Mouse (Mus musculus): ENCODE data around the gene Zmym4. TPM values are rescaled to one million over a fixed set of nuclear protein-coding genes. Genes with fewer than 3 reads are reported as not detected.
"Not testable (repeated sequence)": the region's sequence is repeated elsewhere in the genome, so short reads cannot be mapped to it uniquely, and the experiment has no call there.

Gene Zmym4
- polyA plus RNA-seq, 2 experiments, result 20.0 to 24.0 TPM

- Histone ChIP-seq H3K9me3 (ENCODE audit: control insufficient read depth, low read length) (no peaks in the 10 kb centered on the region), H3K27ac (replicated peaks; ENCODE audit: low read depth, low read length) (no peak overlapping the region), H3K4me3 (replicated peaks; ENCODE audit: low read length) (no peak overlapping the region), H3K9ac (ENCODE audit: low read depth, low read length, severe bottlenecking) (no peak overlapping the region), H3K4me2 (replicated peaks; ENCODE audit: low read depth, low read length, severe bottlenecking) (peak overlapping the region; percentile 51), H3K4me1 (ENCODE audit: control insufficient read depth, insufficient read depth, low read length) (no peaks in the 10 kb centered on the region; the same call in 1 of the 2 replicates), H3K36me3 (ENCODE audit: control insufficient read depth, insufficient read depth, low read length) (no peaks in the 10 kb centered on the region), H3K27me3 (ENCODE audit: control insufficient read depth, insufficient read depth, low read length) (no peaks in the 10 kb centered on the region)
- TF ChIP-seq POLR2A (IDR thresholded peaks at IDR 0.05; ENCODE audit: borderline replicate concordance, extremely low read depth, insufficient read depth, insufficient read length), result no peak
- DNase-seq (ENCODE audit: low spot score) (no peak), ATAC-seq (ENCODE audit: low FRiP score, low read depth) (no peak)
- WGBS, result 70% methylated on average over 3 of the region's 3 CpGs
Observed at GRCm38 (mm10) chr4:127004384-127004783, 36.4 kb upstream of the Zmym4 start.

- Histone ChIP-seq H3K9me3 (ENCODE audit: control insufficient read depth, low read length) (no peaks in the 10 kb centered on the region), H3K36me3 (ENCODE audit: control insufficient read depth, insufficient read depth, low read length) (no peaks in the 10 kb centered on the region), H3K4me2 (replicated peaks; ENCODE audit: low read depth, low read length, severe bottlenecking) (no peak overlapping the region), H3K4me1 (ENCODE audit: control insufficient read depth, insufficient read depth, low read length) (no peaks in the 10 kb centered on the region; the same call in 1 of the 2 replicates), H3K9ac (ENCODE audit: low read depth, low read length, severe bottlenecking) (no peak overlapping the region), H3K27me3 (ENCODE audit: control insufficient read depth, insufficient read depth, low read length) (no peaks in the 10 kb centered on the region), H3K4me3 (replicated peaks; ENCODE audit: low read length) (no peak overlapping the region), H3K27ac (replicated peaks; ENCODE audit: low read depth, low read length) (no peak overlapping the region)
- no peak for DNase-seq (ENCODE audit: low spot score)
- TF ChIP-seq POLR2A (IDR thresholded peaks at IDR 0.05; ENCODE audit: borderline replicate concordance, extremely low read depth, insufficient read depth, insufficient read length), result no peak
- WGBS, result 39% methylated on average over 8 of the region's 8 CpGs
- no peak for ATAC-seq (ENCODE audit: low FRiP score, low read depth)
Observed at GRCm38 (mm10) chr4:127000601-127001105, 32.7 kb upstream of the Zmym4 start.

- ATAC-seq (ENCODE audit: low FRiP score, low read depth); H3K9me3 ChIP-seq (ENCODE audit: control insufficient read depth, low read length); H3K4me1 ChIP-seq (ENCODE audit: control insufficient read depth, insufficient read depth, low read length); H3K36me3 ChIP-seq (ENCODE audit: control insufficient read depth, insufficient read depth, low read length); H3K27ac ChIP-seq (replicated peaks; ENCODE audit: low read depth, low read length); H3K4me2 ChIP-seq (replicated peaks; ENCODE audit: low read depth, low read length, severe bottlenecking); H3K27me3 ChIP-seq (ENCODE audit: control insufficient read depth, insufficient read depth, low read length); H3K4me3 ChIP-seq (replicated peaks; ENCODE audit: low read length); H3K9ac ChIP-seq (ENCODE audit: low read depth, low read length, severe bottlenecking); DNase-seq (ENCODE audit: low spot score): not testable (repeated sequence)
- 95% methylated on average over 16 of the region's 16 CpGs for WGBS
Observed at GRCm38 (mm10) chr4:126999372-126999771, 31.4 kb upstream of the Zmym4 start.

- no peak for DNase-seq (ENCODE audit: low spot score)
- no peak for TF ChIP-seq POLR2A (IDR thresholded peaks at IDR 0.05; ENCODE audit: borderline replicate concordance, extremely low read depth, insufficient read depth, insufficient read length)
- Histone ChIP-seq H3K9me3 (ENCODE audit: control insufficient read depth, low read length) (no peaks in the 10 kb centered on the region), H3K9ac (ENCODE audit: low read depth, low read length, severe bottlenecking) (no peak overlapping the region), H3K27me3 (ENCODE audit: control insufficient read depth, insufficient read depth, low read length) (no peaks in the 10 kb centered on the region), H3K27ac (replicated peaks; ENCODE audit: low read depth, low read length) (no peak overlapping the region), H3K4me3 (replicated peaks; ENCODE audit: low read length) (no peak overlapping the region), H3K4me2 (replicated peaks; ENCODE audit: low read depth, low read length, severe bottlenecking) (no peak overlapping the region), H3K4me1 (ENCODE audit: control insufficient read depth, insufficient read depth, low read length) (no peaks in the 10 kb centered on the region), H3K36me3 (ENCODE audit: control insufficient read depth, insufficient read depth, low read length) (no peaks in the 10 kb centered on the region)
- WGBS, result 62% methylated on average over 5 of the region's 5 CpGs
- ATAC-seq (ENCODE audit: low FRiP score, low read depth), result no peak
Observed at GRCm38 (mm10) chr4:126992356-126992755, 24.4 kb upstream of the Zmym4 start.

- Histone ChIP-seq H3K27me3 (ENCODE audit: control insufficient read depth, insufficient read depth, low read length) (no peaks in the 10 kb centered on the region), H3K9me3 (ENCODE audit: control insufficient read depth, low read length) (no peaks in the 10 kb centered on the region), H3K27ac (replicated peaks; ENCODE audit: low read depth, low read length) (no peak overlapping the region), H3K4me1 (ENCODE audit: control insufficient read depth, insufficient read depth, low read length) (no peaks in the 10 kb centered on the region), H3K36me3 (ENCODE audit: control insufficient read depth, insufficient read depth, low read length) (no peaks in the 10 kb centered on the region), H3K4me3 (replicated peaks; ENCODE audit: low read length) (no peak overlapping the region), H3K9ac (ENCODE audit: low read depth, low read length, severe bottlenecking) (no peak overlapping the region), H3K4me2 (replicated peaks; ENCODE audit: low read depth, low read length, severe bottlenecking) (no peak overlapping the region)
- DNase-seq (ENCODE audit: low spot score) (no peak), ATAC-seq (ENCODE audit: low FRiP score, low read depth) (no peak)
- no peak for TF ChIP-seq POLR2A (IDR thresholded peaks at IDR 0.05; ENCODE audit: borderline replicate concordance, extremely low read depth, insufficient read depth, insufficient read length)
Observed at GRCm38 (mm10) chr4:126990553-126990952, 22.6 kb upstream of the Zmym4 start.

- TF ChIP-seq POLR2A (IDR thresholded peaks at IDR 0.05; ENCODE audit: borderline replicate concordance, extremely low read depth, insufficient read depth, insufficient read length), result no peak
- Histone ChIP-seq H3K9ac (ENCODE audit: low read depth, low read length, severe bottlenecking) (no peak overlapping the region), H3K27me3 (ENCODE audit: control insufficient read depth, insufficient read depth, low read length) (no peaks in the 10 kb centered on the region), H3K4me3 (replicated peaks; ENCODE audit: low read length) (no peak overlapping the region), H3K27ac (replicated peaks; ENCODE audit: low read depth, low read length) (no peak overlapping the region), H3K36me3 (ENCODE audit: control insufficient read depth, insufficient read depth, low read length) (no peaks in the 10 kb centered on the region), H3K9me3 (ENCODE audit: control insufficient read depth, low read length) (no peaks in the 10 kb centered on the region), H3K4me2 (replicated peaks; ENCODE audit: low read depth, low read length, severe bottlenecking) (no peak overlapping the region), H3K4me1 (ENCODE audit: control insufficient read depth, insufficient read depth, low read length) (no peaks in the 10 kb centered on the region)
- WGBS, result 62% methylated on average over 4 of the region's 4 CpGs
- no peak for DNase-seq (ENCODE audit: low spot score)
- ATAC-seq (ENCODE audit: low FRiP score, low read depth), result no peak
Observed at GRCm38 (mm10) chr4:126988503-126988902, 20.6 kb upstream of the Zmym4 start.
